Mouse (Mus musculus) brain, embryonic 14.5 days (tissue): ENCODE data around the gene Nr1d2.

Source experiments
- CTCF ChIP-seq: fragments of 200-500 bp; IDR thresholded peaks from 2 replicates; pipeline ENCODE4 v1.5.1; 2012; ENCODE audit warnings: inconsistent platforms, mild to moderate bottlenecking, moderate library complexity, borderline replicate concordance; ENCODE audit not compliant: insufficient read depth, insufficient read length; ENCODE audit errors: extremely low read depth
- POLR2A ChIP-seq: fragments of 200-500 bp; IDR thresholded peaks from 2 replicates; pipeline ENCODE4 v1.6.1; 2012; ENCODE audit warnings: mild to moderate bottlenecking, inconsistent platforms, borderline replicate concordance; ENCODE audit not compliant: poor library complexity, insufficient read depth, insufficient read length, severe bottlenecking; ENCODE audit errors: extremely low read depth

- TF ChIP-seq CTCF (no peak), POLR2A (no peak)
Measured at GRCm38 (mm10) chr14:18167597-18167996, 71.3 kb downstream of the Nr1d2 start.
